Mouse (Mus musculus): ENCODE measurements at regions not wholly inside any gene's neighbourhood (a gene's known extent, or its start where the extent isn't known, plus 50 kb on each side); places are given as distances from the start of the nearest gene placed in this dataset.

- no peak for DNase-seq
Measured at GRCm38 (mm10) chr3:118418981-118419380, 142.9 kb upstream of the Dpyd start.

- no peak for DNase-seq
Measured at GRCm38 (mm10) chr3:118421701-118422100, 140.2 kb upstream of the Dpyd start.

GRCm38 (mm10) chr3:118425748-118426147 lies 136.2 kb upstream of the Dpyd start:
- DNase-seq, result no peak

- DNase-seq, result peak; percentile 2 to 56
Measured at GRCm38 (mm10) chr3:118428523-118428922, 133.4 kb upstream of the Dpyd start.

GRCm38 (mm10) chr3:118429825-118430630 lies 131.9 kb upstream of the Dpyd start:
- no peak for DNase-seq

- DNase-seq, result no peak
Measured at GRCm38 (mm10) chr3:118430631-118430906, 131.4 kb upstream of the Dpyd start.

- peak; percentile 31 to 69 for DNase-seq
Measured at GRCm38 (mm10) chr3:118431031-118431723, 130.8 kb upstream of the Dpyd start.

- DNase-seq, result no peak
Measured at GRCm38 (mm10) chr3:118433441-118434021, 128.4 kb upstream of the Dpyd start.

- DNase-seq, result no peak
Measured at GRCm38 (mm10) chr3:118434311-118434710, 127.6 kb upstream of the Dpyd start.

GRCm38 (mm10) chr3:118434847-118435246 lies 127.1 kb upstream of the Dpyd start:
- DNase-seq, result no peak

- no peak for DNase-seq
Measured at GRCm38 (mm10) chr3:118435248-118435647, 126.7 kb upstream of the Dpyd start.

- no peak for DNase-seq
Measured at GRCm38 (mm10) chr3:118443742-118444332, 118.1 kb upstream of the Dpyd start.

- no peak for DNase-seq
Measured at GRCm38 (mm10) chr3:118445360-118445759, 116.6 kb upstream of the Dpyd start.

GRCm38 (mm10) chr3:118459636-118460035 lies 102.3 kb upstream of the Dpyd start:
- no peak for DNase-seq

GRCm38 (mm10) chr3:118465611-118466010 lies 96.3 kb upstream of the Dpyd start:
- no peak for DNase-seq

GRCm38 (mm10) chr3:118472215-118472799 lies 89.6 kb upstream of the Dpyd start:
- no peak for DNase-seq

GRCm38 (mm10) chr3:118478065-118478464 lies 83.9 kb upstream of the Dpyd start:
- peak; percentile 1 to 32 for DNase-seq

GRCm38 (mm10) chr3:118480515-118481248 lies 81.2 kb upstream of the Dpyd start:
- DNase-seq, result no peak

- DNase-seq, result no peak
Measured at GRCm38 (mm10) chr3:118485966-118486365, 76.0 kb upstream of the Dpyd start.

- no peak for DNase-seq
Measured at GRCm38 (mm10) chr3:118487408-118487807, 74.5 kb upstream of the Dpyd start.

GRCm38 (mm10) chr3:118491101-118491500 lies 70.8 kb upstream of the Dpyd start:
- DNase-seq, result no peak

GRCm38 (mm10) chr3:118491871-118492270 lies 70.1 kb upstream of the Dpyd start:
- no peak for DNase-seq

GRCm38 (mm10) chr3:118494611-118495010 lies 67.3 kb upstream of the Dpyd start:
- no peak for DNase-seq

All from kidney, adult 8-10 months (tissue).